Mouse (Mus musculus) left cerebral cortex, postnatal 10 days (tissue): ENCODE measurements around the gene Cdc5l. TPM values are rescaled to one million over a fixed set of nuclear protein-coding genes. Genes with fewer than 3 reads are reported as not detected.

ENCODE experiments used
- DNase-seq, 2 experiments: peaks; one replicate each; pipeline ENCODE4 v3.0.0; 2021 to 2022; ENCODE audit warnings: low spot score in 2 of 2, mixed read lengths in 1 of 2; ENCODE audit errors: extremely low spot score in 1 of 2
- intact Hi-C: fragments of 180-260 bp; cut with DNase I; formaldehyde crosslinking; loops from one replicate; pipeline ENCODE4 v1.15.1; 2025
- total RNA-seq, 2 experiments: library from RNA; stranded (reverse); gene quantifications; 2 replicates each; pipeline ENCODE4 v1.2.3; 2021

The Cdc5l gene
- total RNA-seq, 2 experiments from 2014 or later: 47.3 to 48.0 TPM

DNA sequence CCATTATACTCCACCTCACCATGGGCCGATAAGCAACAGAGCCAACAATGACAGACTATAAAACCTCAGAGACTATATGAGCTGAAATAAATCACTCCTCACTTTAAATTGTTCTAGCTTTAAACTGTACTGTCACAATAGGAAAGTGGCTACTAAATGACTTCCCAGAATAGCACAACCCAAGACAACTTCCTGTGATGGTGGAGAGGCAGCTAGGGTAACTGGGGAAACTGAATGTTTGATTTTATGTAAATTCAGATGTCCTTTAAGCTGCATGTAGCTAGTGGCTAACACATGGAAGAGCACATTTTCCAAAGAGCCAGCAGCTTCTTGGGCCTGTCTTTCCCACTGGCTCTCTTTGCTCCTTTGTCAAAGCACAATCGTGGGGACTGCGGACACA, 50.2 kb downstream of the Cdc5l start:
- intact Hi-C loops: no loop called here
- no peak for DNase-seq

- intact Hi-C loops: loop anchor here (10.0 kb wide), 1 partner anchor 315 kb away; no protein-coding TSS in a partner anchor
- DNase-seq: no peak
Observed at GRCm38 (mm10) chr17:45379271-45379784, 54.2 kb downstream of the Cdc5l start.

GRCm38 (mm10) chr17:45377323-45377722, 56.2 kb downstream of the Cdc5l start:
- DNase-seq: no peak
- intact Hi-C loops: loop anchor here (10.0 kb wide), 1 partner anchor 313 kb away; no protein-coding TSS in a partner anchor

GRCm38 (mm10) chr17:45373987-45374608, 59.4 kb downstream of the Cdc5l start:
- intact Hi-C loops: loop anchor here (5.0 to 10.0 kb wide), 4 partner anchors 309 to 1112 kb away; no protein-coding TSS in a partner anchor
- peak; percentile 77 to 84 for DNase-seq

GRCm38 (mm10) chr17:45371042-45371441, 62.5 kb downstream of the Cdc5l start:
- DNase-seq: no peak
- intact Hi-C loops: loop anchor here (5.0 to 10.0 kb wide), 4 partner anchors 306 to 1109 kb away; no protein-coding TSS in a partner anchor

- no peak for DNase-seq
- intact Hi-C loops: loop anchor here (5.0 to 10.0 kb wide), 4 partner anchors 306 to 1108 kb away; no protein-coding TSS in a partner anchor
Observed at GRCm38 (mm10) chr17:45370535-45370934, 63.0 kb downstream of the Cdc5l start.

DNA sequence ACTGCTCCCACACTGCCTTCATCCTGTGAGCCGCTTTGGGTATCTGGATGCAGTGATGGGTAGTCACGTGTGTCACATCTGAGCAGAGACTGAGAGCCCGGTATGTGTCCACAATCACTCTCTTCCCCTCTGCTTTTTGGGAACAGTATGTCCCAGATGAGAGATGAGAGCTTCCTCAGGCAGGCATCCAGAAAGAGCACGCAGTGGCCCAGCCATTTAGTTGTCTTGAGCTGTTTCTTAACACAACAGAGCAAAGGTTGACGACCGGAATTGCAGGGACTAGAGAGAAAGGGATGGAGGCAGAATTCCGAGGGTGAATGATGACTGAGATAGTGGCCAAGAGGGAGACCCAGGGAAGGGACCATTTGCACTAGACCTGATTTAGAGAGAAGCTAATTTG, 68.7 kb downstream of the Cdc5l start:
- intact Hi-C loops: no loop called here
- DNase-seq: no peak

GRCm38 (mm10) chr17:45360950-45361349, 72.6 kb downstream of the Cdc5l start:
- no peak for DNase-seq
- intact Hi-C loops: no loop called here

GRCm38 (mm10) chr17:45359443-45359842, 74.1 kb downstream of the Cdc5l start:
- DNase-seq: no peak
- intact Hi-C loops: no loop called here

GRCm38 (mm10) chr17:45356431-45356830, 77.1 kb downstream of the Cdc5l start:
- DNase-seq: no peak
- intact Hi-C loops: no loop called here

- DNase-seq: no peak
- intact Hi-C loops: no loop called here
Observed at GRCm38 (mm10) chr17:45347951-45348350, 85.6 kb downstream of the Cdc5l start.

Other genes starting within 250 kb of the Cdc5l start
- 1 to 10 TPM; 4.9 to 5.0 TPM for gene Spats1, start 41.7 kb upstream of the Cdc5l start, total RNA-seq
- 10 to 100 TPM; 21.2 to 23.4 TPM for gene Aars2, start 73.1 kb upstream of the Cdc5l start, total RNA-seq
- gene Tcte1, start 89.7 kb upstream of the Cdc5l start, total RNA-seq: 1 to 10 TPM in 1 of 2 experiments, under 1 TPM in 1; 0.45 to 1.0 TPM
- 100 to 1,000 TPM in 1 of 2 experiments, 10 to 100 TPM in 1; 99.5 to 104 TPM for gene Tmem151b, start 115.9 kb upstream of the Cdc5l start, total RNA-seq
- gene Nfkbie, start 122.0 kb upstream of the Cdc5l start, total RNA-seq: 1 to 10 TPM; 2.5 to 2.6 TPM
- 10 to 100 TPM; 43.8 to 46.7 TPM for gene Slc35b2, start 130.1 kb upstream of the Cdc5l start, total RNA-seq
- gene Hsp90ab1, start 139.5 kb upstream of the Cdc5l start, total RNA-seq: 1,000 to 10,000 TPM; 1,675 to 1,723 TPM
- 10 to 100 TPM; 30.3 to 33.3 TPM for gene Slc29a1, start 165.9 kb upstream of the Cdc5l start, total RNA-seq
- not detected for gene Mymx, start 168.4 kb upstream of the Cdc5l start, total RNA-seq
- gene Capn11, start 225.6 kb upstream of the Cdc5l start, total RNA-seq: under 1 TPM in 1 of 2 experiments, not detected in 1; 0.39 TPM